Mouse (Mus musculus) common myeloid progenitor, adult 5-6 weeks (primary cell): ENCODE measurements around the gene Fam205a1. TPM values are rescaled to one million over a fixed set of nuclear protein-coding genes. Genes with fewer than 3 reads are reported as not detected.
"Not testable (repeated sequence)": the region's sequence is repeated elsewhere in the genome, so short reads cannot be mapped to it uniquely, and the experiment has no call there.

Source experiments
- ATAC-seq: replicated peaks from 2 replicates; pipeline ENCODE4 v1.8.0; 2016; ENCODE audit warnings: low read depth, mild to moderate bottlenecking, moderate TSS enrichment, inconsistent platforms; ENCODE audit not compliant: poor library complexity, severe bottlenecking
- total RNA-seq: library from RNA; stranded (forward); fragments of 200-1000, 187-1606 nt; gene quantifications from 2 replicates; pipeline ENCODE4 v1.2.3, GENCODE M21; 2017

Fam205a1 gene
- total RNA-seq, 1 experiment from 2014 or later: not detected

GRCm38 (mm10) chr4:42856671-42857070, 3.0 kb upstream of the Fam205a1 start, which contains the start of gene Gm12394:
Gene Gm12394 (minus strand): TSS chr4:42856771.
- ATAC-seq: not testable (repeated sequence)

Other genes with a start within 250 kb of the Fam205a1 start
- not detected in 2 replicates for gene Gm10591, start 241.7 kb downstream of the Fam205a1 start, total RNA-seq
- not detected in 2 replicates for gene Gm2564, start 224.2 kb downstream of the Fam205a1 start, total RNA-seq
- not detected in 2 replicates for gene Ccl27b, start 198.6 kb downstream of the Fam205a1 start, total RNA-seq
- not detected in 2 replicates for gene Il11ra2, start 192.0 kb downstream of the Fam205a1 start, total RNA-seq
- gene 4930578G10Rik, start 118.3 kb downstream of the Fam205a1 start, total RNA-seq: not detected in 2 replicates
- gene Ccl19, start 97.3 kb downstream of the Fam205a1 start, total RNA-seq: not detected in 2 replicates
- gene Ccl21a, start 79.9 kb downstream of the Fam205a1 start, total RNA-seq: not detected in 2 replicates
- not detected in 2 replicates for gene Gm12394, start 2.9 kb upstream of the Fam205a1 start, total RNA-seq
- not detected in 2 replicates for gene Fam205c, start 20.3 kb upstream of the Fam205a1 start, total RNA-seq
- 0.05 and 0.27 TPM in 2 replicates for gene Phf24, start 62.8 kb upstream of the Fam205a1 start, total RNA-seq
- gene Dnajb5, start 95.9 kb upstream of the Fam205a1 start, total RNA-seq: 1.2 and 1.4 TPM in 2 replicates
- 0.41 TPM in 1 of 2 replicates, not detected in the other for gene 1700022I11Rik, start 115.7 kb upstream of the Fam205a1 start, total RNA-seq
- gene Vcp, start 146.6 kb upstream of the Fam205a1 start, total RNA-seq: 261 and 292 TPM in 2 replicates
- 15.4 and 20.2 TPM in 2 replicates for gene Fancg, start 156.6 kb upstream of the Fam205a1 start, total RNA-seq
- 7.9 and 12.2 TPM in 2 replicates for gene Pigo, start 171.9 kb upstream of the Fam205a1 start, total RNA-seq
- gene Stoml2, start 177.8 kb upstream of the Fam205a1 start, total RNA-seq: 94.0 and 136 TPM in 2 replicates
- 0.29 and 1.3 TPM in 2 replicates for gene Fam214b, start 192.3 kb upstream of the Fam205a1 start, total RNA-seq
- gene Unc13b, start 205.1 kb upstream of the Fam205a1 start, total RNA-seq: 0.82 and 0.87 TPM in 2 replicates